Mouse (Mus musculus) right cerebral cortex, postnatal 36 days (tissue): ENCODE measurements around the gene Trim26.
"Not testable (repeated sequence)": the region's sequence is repeated elsewhere in the genome, so short reads cannot be mapped to it uniquely, and the experiment has no call there.

Experiments used
- DNase-seq, 2 experiments: peaks; one replicate each; pipeline ENCODE4 v3.0.0; 2022; ENCODE audit warnings: low spot score in 2 of 2, mixed read lengths in 1 of 2

Gene Trim26

GRCm38 (mm10) chr17:36851200-36851599 is 14.3 kb downstream of the Trim26 start:
- no peak for DNase-seq

GRCm38 (mm10) chr17:36851627-36852026 is 14.7 kb downstream of the Trim26 start:
- no peak for DNase-seq

DNA sequence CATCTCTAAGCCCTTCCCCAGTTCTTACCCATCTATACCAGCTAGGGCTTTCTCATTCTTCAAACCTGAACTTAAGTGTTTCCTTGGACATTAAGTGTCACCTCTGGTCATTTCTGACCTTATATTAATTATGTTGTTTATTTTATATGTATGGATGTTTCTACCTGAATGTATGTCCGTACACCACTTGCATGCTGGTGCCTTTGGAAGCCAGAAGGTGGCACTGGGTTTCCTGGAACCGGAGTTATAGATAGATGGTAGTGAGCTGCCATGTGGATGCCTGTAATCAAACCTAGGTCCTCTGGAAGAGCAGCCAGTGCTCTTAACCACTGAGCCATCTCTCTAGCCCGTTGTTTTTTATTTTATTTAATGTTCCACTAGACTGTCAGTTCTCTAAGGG is 18.6 kb downstream of the Trim26 start:
- DNase-seq, result no peak

DNA sequence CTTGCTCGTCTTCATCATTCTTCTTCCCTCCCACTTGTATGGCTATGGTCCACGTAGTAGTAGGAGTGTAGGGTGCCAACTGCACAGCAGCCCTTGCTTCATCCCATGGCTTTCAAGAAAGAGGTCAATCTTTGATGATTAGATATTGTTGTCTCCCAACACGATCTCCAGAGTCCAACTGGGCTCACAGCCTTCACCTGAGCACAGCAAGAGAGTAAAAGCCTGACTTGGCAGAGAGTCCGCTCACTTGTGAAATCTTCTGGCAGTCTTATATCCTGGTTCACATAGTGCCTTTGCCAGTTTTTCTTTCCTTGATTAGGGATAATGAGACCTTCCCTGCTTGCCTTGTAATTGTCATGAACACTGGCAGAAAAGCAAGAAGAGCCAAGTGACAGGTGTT is 19.3 kb downstream of the Trim26 start:
- DNase-seq, result no peak

GRCm38 (mm10) chr17:36858181-36858580 is 21.2 kb downstream of the Trim26 start:
- no peak for DNase-seq

- DNase-seq, result no peak
These were observed 24.7 kb downstream of the Trim26 start for GRCm38 (mm10) chr17:36861680-36862079.

DNA sequence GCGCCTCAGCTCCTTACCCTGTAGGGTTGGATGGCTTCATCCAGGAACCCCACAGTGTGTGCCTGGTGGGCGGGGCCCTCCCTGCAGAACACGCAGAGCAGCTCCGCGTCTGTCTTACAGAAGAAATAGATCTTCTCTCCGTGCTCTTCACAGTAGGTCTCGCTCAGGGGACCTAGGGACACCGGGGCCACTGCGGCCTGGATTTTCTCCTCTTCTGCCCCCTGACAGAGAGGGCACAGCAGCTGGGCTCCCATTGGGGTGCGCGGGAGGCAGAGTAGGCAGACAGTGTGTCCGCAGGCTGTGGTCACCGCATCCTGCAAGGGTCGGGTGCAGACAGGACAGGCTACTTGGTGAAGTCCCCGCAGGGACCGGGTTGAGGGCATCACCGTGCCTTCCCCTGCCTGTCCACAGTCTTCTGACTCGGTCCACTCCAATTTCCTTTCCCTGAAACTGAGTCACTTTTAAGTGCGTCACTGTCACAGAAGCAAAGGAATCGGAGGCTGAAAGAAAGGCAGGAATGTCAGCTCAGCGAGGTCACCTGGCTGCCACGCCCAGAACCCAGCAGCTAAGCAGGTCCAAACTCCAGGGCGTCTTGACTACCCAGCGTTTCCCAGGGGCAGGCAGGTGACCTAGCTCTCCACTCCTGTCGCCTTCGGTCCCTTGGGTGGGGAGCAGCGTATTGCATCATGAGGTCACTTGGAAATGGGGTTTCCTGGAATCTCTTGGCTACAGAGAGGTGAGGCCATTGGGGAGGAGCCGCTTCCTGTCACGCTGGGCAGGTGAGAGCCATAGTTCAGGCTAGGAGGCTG is 30.0 kb downstream of the Trim26 start, which contains the start of gene Trim15:
Gene Trim15, minus strand, starts transcription at position 492 of the 809 bp plus-strand sequence.
- DNase-seq, result no peak

DNA sequence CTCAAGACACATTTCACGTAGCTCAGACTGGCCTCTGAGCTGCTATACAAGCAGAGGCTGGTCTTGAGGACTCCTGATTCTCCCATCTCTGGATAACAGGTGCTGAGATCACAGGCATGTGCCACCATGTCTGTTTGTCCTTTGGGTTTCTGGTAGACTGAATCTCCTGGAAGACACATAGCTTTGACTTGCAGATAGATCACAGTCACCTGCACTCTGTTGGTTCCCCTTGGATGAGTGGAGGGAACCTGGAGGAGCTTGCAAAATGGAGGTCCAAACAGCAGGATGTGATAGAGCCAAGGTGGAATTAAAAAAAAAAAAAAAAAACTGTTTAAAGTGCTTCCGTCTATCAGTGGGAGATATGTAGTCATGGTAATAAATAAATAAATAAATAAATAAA is 31.9 kb downstream of the Trim26 start:
- DNase-seq, result no peak

- DNase-seq, result no peak
These were observed 32.5 kb downstream of the Trim26 start, which contains the start of gene Trim10 for GRCm38 (mm10) chr17:36869284-36869954. Gene Trim10 (plus strand): TSS chr17:36869574.

DNA sequence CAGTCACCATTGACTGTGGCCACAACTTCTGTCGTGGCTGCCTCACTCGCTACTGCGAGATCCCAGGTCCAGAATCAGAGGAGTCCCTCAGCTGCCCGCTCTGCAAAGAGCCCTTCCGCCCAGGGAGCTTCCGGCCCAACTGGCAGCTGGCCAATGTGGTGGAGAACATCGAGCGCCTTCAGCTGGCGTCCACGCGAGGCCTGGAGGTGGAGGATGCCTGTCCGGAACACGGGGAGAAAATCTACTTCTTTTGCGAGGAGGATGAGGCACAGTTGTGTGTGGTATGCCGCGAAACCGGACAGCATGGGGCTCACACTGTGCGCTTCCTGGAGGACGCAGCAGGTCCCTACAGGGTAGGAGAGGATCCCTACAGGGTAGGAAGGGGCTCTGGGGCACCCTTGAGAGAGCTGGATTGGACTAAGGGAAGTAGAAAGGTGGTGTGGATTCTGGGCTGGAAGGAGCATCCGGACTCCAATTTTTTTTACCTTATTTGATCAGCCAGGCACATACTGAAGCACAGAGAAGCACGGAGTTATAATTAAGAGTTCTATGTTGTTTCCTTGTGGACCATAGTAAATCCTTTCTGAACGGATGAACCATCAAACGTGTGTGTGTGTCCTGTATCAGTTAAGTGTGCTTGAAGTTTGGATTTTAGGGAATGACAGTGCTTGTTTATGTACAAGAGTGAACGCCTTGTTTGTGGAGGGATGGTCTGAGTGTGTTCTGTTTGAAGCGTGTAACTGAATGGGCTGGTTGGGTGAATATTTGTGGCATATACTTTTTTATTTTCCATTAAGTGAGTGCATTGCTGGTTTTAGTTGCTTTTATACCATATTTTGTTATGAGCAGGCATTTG is 33.2 kb downstream of the Trim26 start:
- no peak for DNase-seq

DNA sequence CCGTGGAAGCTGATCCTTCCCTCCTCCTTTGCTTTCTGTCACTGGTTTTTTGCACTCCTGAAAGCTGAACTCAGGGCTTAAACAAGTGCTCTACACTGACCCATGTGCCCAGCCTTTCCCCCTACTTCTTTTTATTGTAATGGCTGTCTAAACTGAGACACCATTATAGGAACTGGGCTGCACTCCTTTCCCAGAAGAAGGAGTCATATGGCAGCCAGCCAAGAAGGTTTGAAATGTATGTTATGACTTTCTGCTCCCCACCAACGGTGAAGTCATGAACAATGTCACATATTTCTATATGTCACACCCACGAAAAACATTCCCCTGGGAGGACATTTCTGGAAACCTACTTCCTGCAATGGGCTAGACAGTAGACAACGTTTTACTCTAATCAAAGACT is 37.7 kb downstream of the Trim26 start:
- DNase-seq, result no peak

- DNase-seq, result no peak
These were observed 46.4 kb downstream of the Trim26 start for GRCm38 (mm10) chr17:36883350-36883749.

- no peak for DNase-seq
These were observed 48.3 kb downstream of the Trim26 start for GRCm38 (mm10) chr17:36885132-36885790.

- DNase-seq, result no peak
These were observed 53.4 kb downstream of the Trim26 start, which contains the start of gene Trim40 for GRCm38 (mm10) chr17:36890073-36890903. Gene Trim40 (minus strand): TSS chr17:36890123.

DNA sequence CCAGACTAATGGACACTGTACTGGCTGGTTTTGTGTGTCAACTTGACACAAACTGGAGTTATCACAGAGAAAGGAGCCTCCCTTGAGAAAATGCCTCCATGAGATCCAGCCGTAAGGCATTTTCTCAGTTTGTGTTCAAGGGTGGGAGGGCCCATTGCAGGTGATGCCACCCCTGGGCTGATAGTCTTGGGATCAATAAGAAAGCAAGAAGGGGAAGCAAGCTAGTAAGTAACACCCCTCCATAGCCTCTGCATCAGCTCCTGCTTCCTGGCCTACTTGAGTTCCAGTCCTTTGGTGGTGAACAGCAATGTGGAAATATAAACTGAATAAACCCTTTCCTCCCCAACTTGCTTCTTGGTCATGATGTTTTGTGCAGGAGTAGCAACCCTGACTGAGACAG is 54.6 kb downstream of the Trim26 start:
- DNase-seq, result not testable (repeated sequence)

GRCm38 (mm10) chr17:36892362-36892761 is 55.4 kb downstream of the Trim26 start:
- DNase-seq, result peak in 1 of 2 experiments; percentile 12

DNA sequence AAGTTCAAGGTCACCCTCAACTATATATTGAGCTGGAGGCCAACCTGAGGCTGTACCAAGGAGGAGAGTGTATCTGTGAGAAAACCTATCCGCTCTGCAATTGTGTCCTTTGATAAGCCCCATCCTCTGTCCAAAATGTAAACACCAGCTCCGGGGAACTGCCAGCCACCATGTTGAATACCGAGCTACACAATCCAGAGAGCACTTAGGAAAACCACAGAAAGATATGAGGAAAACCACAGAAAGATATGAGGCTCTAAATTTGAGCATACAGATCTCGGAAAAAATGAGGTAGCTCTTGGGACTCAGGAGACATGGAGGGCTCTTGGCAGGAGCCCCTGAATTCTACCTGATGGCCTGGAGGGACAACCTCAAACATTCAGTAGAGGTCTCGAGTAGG is 56.5 kb downstream of the Trim26 start:
- DNase-seq, result no peak

- no peak for DNase-seq
These were observed 59.6 kb downstream of the Trim26 start for GRCm38 (mm10) chr17:36896583-36896982.

DNA sequence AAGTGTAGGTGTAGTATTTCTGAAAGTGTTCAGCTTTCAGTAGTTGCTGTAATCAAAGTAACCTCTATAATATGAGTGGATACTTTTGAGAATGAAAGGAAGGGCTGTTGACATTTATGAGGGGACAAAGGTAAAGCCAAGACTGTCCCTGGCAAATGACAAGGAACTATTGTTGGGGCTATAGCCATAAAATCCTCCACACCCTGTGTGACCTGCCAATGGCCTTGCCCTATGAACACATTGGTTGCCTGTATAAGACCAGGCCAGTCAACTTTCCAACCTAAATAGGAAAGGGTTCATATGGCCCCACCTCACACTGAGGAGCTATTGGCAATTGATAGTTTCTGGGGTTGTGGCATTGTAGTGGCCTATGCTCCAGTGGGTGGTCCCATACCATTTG is 60.1 kb downstream of the Trim26 start:
- no peak for DNase-seq

DNA sequence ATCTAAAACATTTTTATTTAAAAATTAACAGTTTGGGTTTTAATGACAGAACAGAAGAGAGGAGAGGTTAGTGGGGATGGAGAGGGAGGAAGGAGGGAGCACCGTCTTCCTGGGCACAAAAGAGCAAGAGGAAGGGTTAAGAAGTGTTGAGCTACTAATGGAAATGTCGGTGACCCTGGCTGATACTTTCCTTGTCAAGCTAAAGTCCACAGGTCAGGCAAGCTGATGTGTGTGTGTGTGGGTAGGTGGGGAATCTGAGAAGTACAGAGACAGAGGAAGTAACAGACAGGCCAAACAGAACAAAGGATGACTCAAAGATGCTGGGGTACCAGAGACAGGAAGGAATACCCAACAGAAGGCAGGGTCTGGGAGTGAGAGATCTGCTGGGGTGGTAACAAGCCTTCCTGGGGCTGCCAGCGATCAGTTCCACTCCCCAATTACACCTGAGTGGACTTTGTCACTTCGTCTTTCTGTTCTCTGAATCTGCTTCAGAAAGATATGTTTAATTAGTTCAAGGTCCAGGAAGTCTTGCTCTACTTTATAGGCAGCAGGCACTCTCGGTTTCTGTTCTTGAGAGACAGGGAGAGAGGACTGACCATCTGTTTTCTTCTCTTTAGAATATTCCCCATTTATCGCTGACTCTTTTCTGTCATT is 60.7 kb downstream of the Trim26 start, which contains the start of gene Trim31:
Gene Trim31, plus strand, starts transcription at position 567 of the 654 bp plus-strand sequence.
- DNase-seq, result no peak
